Mouse (Mus musculus) lung, embryonic 14.5 days (tissue): ENCODE results near the gene Nt5c3. TPM values are rescaled to one million over a fixed set of nuclear protein-coding genes. Genes with fewer than 3 reads are reported as not detected.

Experiments used
- ATAC-seq: fragments of 200-750 bp; cut with Nextera tagmentation; 2 replicates; pipeline ENCODE4 v1.8.0; 2017; ENCODE audit warnings: mild to moderate bottlenecking, moderate TSS enrichment, moderate library complexity; ENCODE audit not compliant: insufficient read depth
- DNase-seq: peaks from one replicate; pipeline ENCODE4 v3.0.0-alpha.2; 2015
- H3K27ac ChIP-seq: fragments of 300-500 bp; sonication (generic); 2 replicates; pipeline ENCODE4 v1.5.1; 2014; ENCODE audit warnings: low read depth, mild to moderate bottlenecking, moderate library complexity
- H3K27me3 ChIP-seq: fragments of 300-500 bp; sonication (generic); 2 replicates; pipeline ENCODE4 v1.6.1; 2014; ENCODE audit warnings: low read length, control low read depth; ENCODE audit not compliant: insufficient read depth
- H3K36me3 ChIP-seq: fragments of 300-500 bp; sonication (generic); 2 replicates; pipeline ENCODE4 v1.6.1; 2014; ENCODE audit warnings: control low read depth; ENCODE audit not compliant: insufficient read depth
- H3K4me1 ChIP-seq: fragments of 300-500 bp; sonication (generic); 2 replicates; pipeline ENCODE4 v1.6.1; 2014; ENCODE audit warnings: antibody characterized with exemption, control low read depth; ENCODE audit not compliant: insufficient read depth
- H3K4me2 ChIP-seq: fragments of 300-500 bp; sonication (generic); 2 replicates; pipeline ENCODE4 v1.6.1; 2014; ENCODE audit warnings: mild to moderate bottlenecking
- H3K4me3 ChIP-seq: fragments of 300-500 bp; sonication (generic); 2 replicates; pipeline ENCODE4 v1.5.1; 2014; ENCODE audit warnings: low read depth, low read length
- H3K9ac ChIP-seq: fragments of 300-500 bp; sonication (generic); 2 replicates; pipeline ENCODE4 v1.6.1; 2014
- H3K9me3 ChIP-seq: fragments of 300-500 bp; sonication (generic); 2 replicates; pipeline ENCODE4 v1.6.1; 2016; ENCODE audit warnings: low read depth, low read length, control low read depth
- CTCF ChIP-seq: IDR thresholded peaks from 2 replicates; pipeline ENCODE4 v1.5.1; 2016; ENCODE audit warnings: antibody characterized with exemption, low read depth
- WGBS: fragments of 180-500 bp; shearing (Covaris S2); extraction: QIAGEN DNeasy Blood & Tissue Kit; methylation state at CpG from one replicate; pipeline ENCODE4 v1.1.7; 2014; 5-methylcytosine and 5-hydroxymethylcytosine counted together
- polyA plus RNA-seq: library from polyadenylated mRNA; unstranded; fragments of >200 nt; fragmentation: Nextera tagmentation; extraction: Ambion mirVana; gene quantifications from 2 replicates; pipeline ENCODE4 v1.2.1, GENCODE M21; 2014

Gene Nt5c3
- polyA plus RNA-seq, 1 experiment from 2014 or later = 60.7 TPM

GRCm38 (mm10) chr6:56920222-56921092 lies 3.3 kb downstream of the Nt5c3 start:
- no peaks in the 10 kb centered on the region for H3K36me3 ChIP-seq
- 45% methylated on average over 12 of the region's 12 CpGs for WGBS
- H3K27ac ChIP-seq = 0 out of 2 replicates have a peak overlapping the region, but pooled peaks have one; percentile 54
- peak overlapping the region; percentile 36 for H3K4me2 ChIP-seq
- H3K4me3 ChIP-seq = no peak overlapping the region
- no peak for TF ChIP-seq CTCF
- no peaks in the 10 kb centered on the region for H3K9me3 ChIP-seq
- H3K9ac ChIP-seq = no peak overlapping the region
- ATAC-seq (no peak), DNase-seq (no peak)
- H3K4me1 ChIP-seq = peaks cover 2% of the 10 kb centered on the region; the same call in 1 of the 2 replicates
- no peaks in the 10 kb centered on the region for H3K27me3 ChIP-seq

- Histone ChIP-seq H3K4me1 (peaks cover 2% of the 10 kb centered on the region; the same call in 1 of the 2 replicates), H3K4me3 (no peak overlapping the region), H3K36me3 (no peaks in the 10 kb centered on the region), H3K27ac (no peak overlapping the region), H3K9ac (no peak overlapping the region), H3K27me3 (no peaks in the 10 kb centered on the region), H3K4me2 (no peak overlapping the region; the same call in 1 of the 2 replicates), H3K9me3 (no peaks in the 10 kb centered on the region)
- no peak for DNase-seq
- no peak for TF ChIP-seq CTCF
- no peak for ATAC-seq
- 74% methylated on average over 7 of the region's 7 CpGs for WGBS
Measured at GRCm38 (mm10) chr6:56919330-56920044, 4.2 kb downstream of the Nt5c3 start.

- WGBS = 29% methylated on average over 12 of the region's 12 CpGs
- no peak overlapping the region for H3K9ac ChIP-seq
Measured at GRCm38 (mm10) chr6:56917578-56918368, 6.0 kb downstream of the Nt5c3 start.

GRCm38 (mm10) chr6:56916279-56916678 lies 7.5 kb downstream of the Nt5c3 start:
- Histone ChIP-seq H3K27me3 (no peaks in the 10 kb centered on the region), H3K9me3 (no peaks in the 10 kb centered on the region), H3K4me2 (no peak overlapping the region), H3K27ac (no peak overlapping the region), H3K36me3 (no peaks in the 10 kb centered on the region), H3K9ac (no peak overlapping the region), H3K4me1 (peaks cover 6% of the 10 kb centered on the region; the same call in 1 of the 2 replicates), H3K4me3 (no peak overlapping the region)
- DNase-seq (no peak), ATAC-seq (no peak)
- 76% methylated on average over 2 of the region's 2 CpGs for WGBS
- TF ChIP-seq CTCF = no peak

More at GRCm38 (mm10) chr6:56917578-56918368, 6.0 kb downstream of the Nt5c3 start:
- ATAC-seq (no peak), DNase-seq (no peak)
- peak overlapping the region; percentile 27; the same call in 1 of the 2 replicates for H3K27ac ChIP-seq
- no peak for TF ChIP-seq CTCF
- no peaks in the 10 kb centered on the region for H3K27me3 ChIP-seq
- H3K36me3 ChIP-seq = no peaks in the 10 kb centered on the region
- H3K4me1 ChIP-seq = peaks cover 6% of the 10 kb centered on the region; the same call in 1 of the 2 replicates
- peak overlapping the region; percentile 33; the same call in 1 of the 2 replicates for H3K4me2 ChIP-seq
- H3K4me3 ChIP-seq = no peak overlapping the region
- H3K9me3 ChIP-seq = no peaks in the 10 kb centered on the region

GRCm38 (mm10) chr6:56913092-56913858 lies 10.5 kb downstream of the Nt5c3 start:
- Histone ChIP-seq H3K27me3 (no peaks in the 10 kb centered on the region), H3K36me3 (no peaks in the 10 kb centered on the region), H3K4me3 (no peak overlapping the region), H3K4me1 (peaks cover 6% of the 10 kb centered on the region; the same call in 1 of the 2 replicates), H3K9me3 (no peaks in the 10 kb centered on the region), H3K9ac (no peak overlapping the region), H3K27ac (no peak overlapping the region), H3K4me2 (no peak overlapping the region)
- TF ChIP-seq CTCF = no peak
- no peak for DNase-seq
- 86% methylated on average over 2 of the region's 2 CpGs for WGBS
- ATAC-seq = no peak

GRCm38 (mm10) chr6:56910910-56911309 lies 12.8 kb downstream of the Nt5c3 start:
- ATAC-seq = no peak
- no peak for DNase-seq
- H3K9ac ChIP-seq = no peak overlapping the region
- no peaks in the 10 kb centered on the region for H3K9me3 ChIP-seq
- no peak overlapping the region for H3K4me3 ChIP-seq
- H3K27me3 ChIP-seq = no peaks in the 10 kb centered on the region
- H3K27ac ChIP-seq = no peak overlapping the region
- peaks cover 4% of the 10 kb centered on the region; the same call in 1 of the 2 replicates for H3K4me1 ChIP-seq
- no peaks in the 10 kb centered on the region for H3K36me3 ChIP-seq
- no peak for TF ChIP-seq CTCF
- WGBS = 73% methylated on average over 2 of the region's 2 CpGs
- no peak overlapping the region for H3K4me2 ChIP-seq
